Mouse (Mus musculus) small intestine, adult 2 months (tissue): ENCODE measurements at regions not wholly inside any gene's neighbourhood (a gene's known extent, or its start where the extent isn't known, plus 50 kb on each side); places are given as distances from the start of the nearest gene placed in this dataset.

Experiments
- CTCF ChIP-seq: fragments of 200-500 bp; IDR thresholded peaks from 2 replicates; pipeline ENCODE4 v1.5.1; 2012; ENCODE audit warnings: low read depth, mild to moderate bottlenecking, control low read depth, inconsistent platforms, low read length, moderate library complexity, mixed read lengths; ENCODE audit not compliant: insufficient replicate concordance, insufficient read length; ENCODE audit errors: extremely low read depth
- POLR2A ChIP-seq: fragments of 200-500 bp; IDR thresholded peaks from 2 replicates; pipeline ENCODE4 v1.6.1; 2012; ENCODE audit warnings: low read depth, mild to moderate bottlenecking, control low read depth, inconsistent platforms, low read length, moderate library complexity

DNA sequence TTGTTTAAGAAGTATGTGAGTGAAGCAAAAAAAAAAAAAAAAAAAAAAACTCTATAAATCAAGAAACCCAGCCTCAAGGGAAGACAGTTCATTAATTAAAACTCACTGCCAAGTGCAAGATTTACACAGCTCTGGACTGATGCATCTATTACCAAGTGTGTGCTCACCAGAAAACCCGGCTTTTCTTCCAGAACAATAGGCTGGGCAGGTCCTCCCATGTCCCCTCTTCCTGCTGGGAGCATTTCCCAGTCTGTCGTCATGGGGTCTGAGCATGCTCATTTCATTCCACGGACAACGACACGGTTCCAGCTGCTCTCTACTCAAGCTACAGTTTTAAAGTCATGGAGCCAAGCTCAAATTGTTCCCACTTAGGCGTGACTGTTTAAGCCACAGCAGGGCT is 183.6 kb upstream of the Arid2 start:
- TF ChIP-seq POLR2A (no peak), CTCF (no peak)
